Mouse (Mus musculus): ENCODE data around the gene Thap3.

- no peak for TF ChIP-seq GATA1 (IDR thresholded peaks at IDR 0.05; ENCODE audit: low read length)
- no peak for TF ChIP-seq TAL1 (IDR thresholded peaks at IDR 0.05; ENCODE audit: low read length)
Observed at GRCm38 (mm10) chr4:151953209-151953608, 35.6 kb downstream of the Thap3 start.

All from erythroblast, embryonic 14.5 days (primary cell).